Mouse (Mus musculus) liver, embryonic 14.5 days (tissue): ENCODE data around the gene Ccdc171. TPM values are rescaled to one million over a fixed set of nuclear protein-coding genes. Genes with fewer than 3 reads are reported as not detected.

ENCODE experiments used
- ATAC-seq: fragments of 200-750 bp; cut with Nextera tagmentation; 2 replicates; pipeline ENCODE4 v1.8.0; 2017; ENCODE audit warnings: moderate number of reproducible peaks, mild to moderate bottlenecking, moderate library complexity; ENCODE audit not compliant: insufficient read depth
- DNase-seq, 3 experiments: peaks; one replicate each; pipeline ENCODE4 v3.0.0-alpha.2; 2012 to 2013; ENCODE audit warnings: low read depth in 3 of 3, low spot score in 3 of 3
- H3K27ac ChIP-seq: fragments of 300-500 bp; sonication (generic); 2 replicates; pipeline ENCODE4 v1.5.1; 2014; ENCODE audit warnings: moderate library complexity, mild to moderate bottlenecking, control low read depth, inconsistent platforms
- H3K27me3 ChIP-seq: fragments of 300-500 bp; sonication (generic); 2 replicates; pipeline ENCODE4 v1.6.1; 2014; ENCODE audit warnings: mild to moderate bottlenecking, low read length, moderate library complexity; ENCODE audit not compliant: control insufficient read depth, insufficient read depth
- H3K36me3 ChIP-seq: fragments of 300-500 bp; sonication (generic); replicated peaks from 2 replicates; pipeline ENCODE4 v1.6.1; 2014; ENCODE audit warnings: low read depth; ENCODE audit not compliant: control insufficient read depth, insufficient read depth
- H3K4me1 ChIP-seq, 2 experiments: fragments of 200-500 bp in 1 of 2; fragments of 300-500 bp in 1 of 2; sonication (generic) in 1 of 2; replicated peaks; 2 replicates each; pipeline ENCODE4 v1.6.1; 2012 to 2014; ENCODE audit warnings: antibody characterized with exemption in 1 of 2, inconsistent platforms in 1 of 2, low read length in 1 of 2; ENCODE audit not compliant: control insufficient read depth in 2 of 2, insufficient read depth in 2 of 2
- H3K4me2 ChIP-seq: fragments of 300-500 bp; sonication (generic); 2 replicates; pipeline ENCODE4 v1.6.1; 2014; ENCODE audit warnings: low read depth, mild to moderate bottlenecking, control low read depth, moderate library complexity
- H3K4me3 ChIP-seq, 2 experiments: fragments of 200-500 bp in 1 of 2; fragments of 300-500 bp in 1 of 2; sonication (generic) in 1 of 2; 2 replicates each; pipeline ENCODE4 v1.5.1; 2012 to 2014; ENCODE audit warnings: low read depth in 2 of 2, low read length in 2 of 2, mild to moderate bottlenecking in 2 of 2, control low read depth in 1 of 2, inconsistent platforms in 1 of 2, moderate library complexity in 1 of 2; ENCODE audit not compliant: insufficient read depth in 1 of 2
- H3K9ac ChIP-seq: fragments of 300-500 bp; sonication (generic); replicated peaks from 2 replicates; pipeline ENCODE4 v1.6.1; 2014; ENCODE audit warnings: mild to moderate bottlenecking, control low read depth, moderate library complexity
- H3K9me3 ChIP-seq: fragments of 300-500 bp; sonication (generic); 2 replicates; pipeline ENCODE4 v1.6.1; 2016; ENCODE audit warnings: low read length, mixed read lengths; ENCODE audit not compliant: control insufficient read depth
- CTCF ChIP-seq: IDR thresholded peaks from 2 replicates; pipeline ENCODE4 v1.5.1; 2016; ENCODE audit warnings: antibody characterized with exemption, low read depth, control low read depth
- EP300 ChIP-seq: IDR thresholded peaks from 2 replicates; pipeline ENCODE4 v1.6.1; 2016; ENCODE audit warnings: antibody characterized with exemption, low read depth
- WGBS: fragments of 180-500 bp; shearing (Covaris S2); extraction: QIAGEN DNeasy Blood & Tissue Kit; methylation state at CpG from one replicate; pipeline ENCODE4 v1.1.7; 2014; ENCODE audit not compliant: insufficient replicate concordance; 5-methylcytosine and 5-hydroxymethylcytosine counted together
- polyA plus RNA-seq, 2 experiments: library from polyadenylated mRNA; depleted of rRNA in 1 of 2; stranded (reverse) in 1 of 2; unstranded in 1 of 2; fragments of >200 nt; fragmentation: Nextera tagmentation in 1 of 2; extraction: Ambion mirVana in 1 of 2; gene quantifications; 2 replicates each; pipeline versions ENCODE4 v1.2.1 to v1.2.3; 2012 to 2014

Ccdc171 gene
- polyA plus RNA-seq (2012; rRNA removed): 0.52 and 0.89 TPM in 2 replicates
- polyA plus RNA-seq (2014; fragmentation: Nextera tagmentation; extraction: Ambion mirVana): 0.64 and 0.77 TPM in 2 replicates

GRCm38 (mm10) chr4:83524843-83525689 lies at the start of gene Ccdc171:
Gene Ccdc171, plus strand, starts transcription at chr4:83525545.
- DNase-seq (peak; percentile 88 to 93 (median 91)), ATAC-seq (peak; percentile 97)
- Histone ChIP-seq H3K4me2 (peak within 1 kb of the TSS; percentile 98), H3K9ac (peak within 1 kb of the TSS; percentile 84), H3K4me3 (peak within 1 kb of the TSS; percentile 83 to 94), H3K4me1 (peaks cover 13 to 15% of the 10 kb centered on the region in 2 experiments), H3K36me3 (no peaks in the 10 kb centered on the region), H3K9me3 (no peaks in the 10 kb centered on the region), H3K27me3 (no peaks in the 10 kb centered on the region), H3K27ac (peak within 1 kb of the TSS; percentile 77)
- WGBS: under 1% methylated on average over 72 of the region's 73 CpGs
- TF ChIP-seq CTCF (no peak), EP300 (no peak)

GRCm38 (mm10) chr4:83485250-83485649 lies 40.1 kb upstream of the Ccdc171 start:
- Histone ChIP-seq H3K36me3 (peaks cover 27% of the 10 kb centered on the region), H3K4me2 (peak overlapping the region; percentile 87), H3K9me3 (no peaks in the 10 kb centered on the region), H3K27me3 (no peaks in the 10 kb centered on the region), H3K9ac (peak overlapping the region; percentile 88), H3K4me1 (peaks cover 0 to 13% of the 10 kb centered on the region in 2 experiments; a peak in 3 of 4 replicates), H3K27ac (peak overlapping the region; percentile 88), H3K4me3 (peak overlapping the region; percentile 81 to 90)
- 27% methylated on average over 12 of the region's 12 CpGs for WGBS
- TF ChIP-seq EP300: no peak
- TF ChIP-seq CTCF: no peak
- DNase-seq: no peak
- ATAC-seq: no peak

GRCm38 (mm10) chr4:83485735-83486116 lies 39.6 kb upstream of the Ccdc171 start:
- Histone ChIP-seq H3K27me3 (no peaks in the 10 kb centered on the region), H3K4me3 (peak overlapping the region; percentile 81 to 90), H3K4me1 (peaks cover 0 to 13% of the 10 kb centered on the region in 2 experiments; a peak in 3 of 4 replicates), H3K36me3 (peaks cover 27% of the 10 kb centered on the region), H3K27ac (peak overlapping the region; percentile 88), H3K4me2 (peak overlapping the region; percentile 87), H3K9me3 (no peaks in the 10 kb centered on the region), H3K9ac (peak overlapping the region; percentile 88)
- peak; percentile 88 for TF ChIP-seq CTCF
- no peak for TF ChIP-seq EP300
- DNase-seq: peak; percentile 81 to 86 (median 81)
- peak; percentile 83 for ATAC-seq
- 0% methylated on average over 36 of the region's 40 CpGs for WGBS

GRCm38 (mm10) chr4:83486117-83486901 lies 39.0 kb upstream of the Ccdc171 start, which contains the start of gene Psip1:
Gene Psip1, minus strand, starts transcription at chr4:83486459.
- no peak for TF ChIP-seq EP300
- peak; percentile 66 for TF ChIP-seq CTCF
- Histone ChIP-seq H3K4me3 (peak within 1 kb of the TSS; percentile 81 to 90), H3K27me3 (no peaks in the 10 kb centered on the region), H3K4me2 (peak within 1 kb of the TSS; percentile 87), H3K27ac (peak within 1 kb of the TSS; percentile 88), H3K36me3 (peaks cover 21% of the 10 kb centered on the region), H3K4me1 (peaks cover 0 to 13% of the 10 kb centered on the region in 2 experiments; a peak in 3 of 4 replicates), H3K9ac (peak within 1 kb of the TSS; percentile 88), H3K9me3 (no peaks in the 10 kb centered on the region)
- under 1% methylated on average over 65 of the region's 86 CpGs for WGBS
- ATAC-seq (peak; percentile 86), DNase-seq (peak; percentile 66 to 75 (median 69))
